Mouse (Mus musculus): Measurements from ENCODE around the gene Slc9a3.

- no peak for TF ChIP-seq CTCF (IDR thresholded peaks at IDR 0.05; ENCODE audit: control insufficient read depth, insufficient read depth, low read length)
- TF ChIP-seq POLR2A (IDR thresholded peaks at IDR 0.05; ENCODE audit: borderline replicate concordance, control insufficient read depth, low read depth, low read length): no peak
Measured at GRCm38 (mm10) chr13:74122632-74123031, 1.4 kb downstream of the Slc9a3 start.

All from bone marrow, adult 2 months (tissue).